Mouse (Mus musculus) CH12.LX (cell line): Measurements from ENCODE around the gene Gm43302.
"Not testable (repeated sequence)": the region's sequence is repeated elsewhere in the genome, so short reads cannot be mapped to it uniquely, and the experiment has no call there.

Experiments
- CHD1 ChIP-seq: IDR thresholded peaks from 2 replicates; pipeline ENCODE4 v1.6.1; 2012; ENCODE audit warnings: low read depth, low read length, improper control_type of control experiment, inconsistent platforms
- CTCF ChIP-seq, 2 experiments: IDR thresholded peaks in 1 of 2; conservative IDR thresholded peaks in 1 of 2; 2 replicates each; pipeline ENCODE4 v1.5.1; 2011 to 2012; ENCODE audit warnings: low read depth in 2 of 2, low read length in 2 of 2, improper control_type of control experiment in 1 of 2, inconsistent platforms in 1 of 2, mild to moderate bottlenecking in 1 of 2, moderate library complexity in 1 of 2
- E2F4 ChIP-seq: IDR thresholded peaks from 2 replicates; pipeline ENCODE4 v1.6.1; 2011; ENCODE audit warnings: low read depth, low read length, improper control_type of control experiment; ENCODE audit not compliant: insufficient replicate concordance
- EP300 ChIP-seq: IDR thresholded peaks from 2 replicates; pipeline ENCODE4 v1.6.1; 2011; ENCODE audit warnings: low read length, improper control_type of control experiment
- NELFE ChIP-seq: IDR thresholded peaks from 2 replicates; pipeline ENCODE4 v1.6.1; 2011; ENCODE audit warnings: low read depth, low read length, improper control_type of control experiment
- POLR2A ChIP-seq: IDR thresholded peaks from 2 replicates; pipeline ENCODE4 v1.6.1; 2011; ENCODE audit warnings: low read depth, mild to moderate bottlenecking, improper control_type of control experiment, low read length
- TCF12 ChIP-seq: IDR thresholded peaks from 2 replicates; pipeline ENCODE4 v1.6.1; 2014; ENCODE audit warnings: low read depth, mild to moderate bottlenecking, inconsistent platforms, low read length, improper control_type of control experiment

DNA sequence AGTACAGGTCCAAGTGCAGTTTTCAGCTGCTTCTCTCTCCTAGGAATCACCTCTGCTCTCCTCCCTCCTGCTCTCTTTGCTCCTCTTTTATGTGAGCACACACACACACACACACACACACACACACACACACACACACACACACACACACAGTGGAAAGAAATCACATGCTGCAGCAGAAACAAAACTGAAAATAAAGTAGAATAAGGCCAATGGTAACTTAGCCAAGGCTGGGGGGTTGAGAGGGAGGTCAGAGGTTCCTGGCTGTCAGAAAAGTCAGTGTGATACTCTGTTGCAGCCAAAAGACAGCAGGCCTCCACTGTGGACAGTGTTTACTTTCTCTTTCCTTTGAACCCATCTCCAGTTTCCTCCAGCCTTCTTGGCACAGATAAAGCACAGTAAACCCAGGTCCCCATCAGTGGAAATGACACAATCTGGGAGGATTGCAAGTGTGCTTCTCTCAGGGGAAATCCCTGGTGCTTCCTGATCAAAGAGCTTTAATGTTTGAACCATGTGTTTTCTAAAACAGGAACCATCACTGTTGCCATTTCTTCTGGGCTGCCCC is 53.9 kb downstream of the Gm43302 start, which contains the start of gene Gbp10:
- TF ChIP-seq CTCF (conservative IDR thresholded peaks at IDR 0.05 in 1 of 2, IDR thresholded peaks at IDR 0.05 in 1 of 2; ENCODE audit: low read depth in 2 of 2, low read length in 2 of 2); TCF12; CHD1; NELFE; POLR2A; E2F4; EP300: not testable (repeated sequence)
